Mouse (Mus musculus) olfactory bulb, adult 2 months (tissue): Measurements from ENCODE around the gene Fnip2. TPM values are rescaled to one million over a fixed set of nuclear protein-coding genes. Genes with fewer than 3 reads are reported as not detected.

Experiments
- H3K27ac ChIP-seq: fragments of 200-500 bp; 2 replicates; pipeline ENCODE4 v1.5.1; 2012; ENCODE audit warnings: low read depth, low read length; ENCODE audit not compliant: insufficient read depth
- H3K4me1 ChIP-seq: fragments of 200-500 bp; 2 replicates; pipeline ENCODE4 v1.6.1; 2012; ENCODE audit warnings: low read length; ENCODE audit not compliant: control insufficient read depth, insufficient read depth
- H3K4me3 ChIP-seq: fragments of 200-500 bp; 2 replicates; pipeline ENCODE4 v1.5.1; 2012; ENCODE audit warnings: mild to moderate bottlenecking, low read depth, low read length, moderate library complexity; ENCODE audit not compliant: insufficient read depth
- CTCF ChIP-seq: fragments of 200-500 bp; IDR thresholded peaks from 2 replicates; pipeline ENCODE4 v1.5.1; 2012; ENCODE audit warnings: low read depth, mild to moderate bottlenecking, low read length, moderate library complexity; ENCODE audit not compliant: insufficient read depth
- POLR2A ChIP-seq: fragments of 200-500 bp; IDR thresholded peaks from 2 replicates; pipeline ENCODE4 v1.6.1; 2012; ENCODE audit warnings: mild to moderate bottlenecking, low read depth, low read length, moderate library complexity; ENCODE audit not compliant: insufficient read depth
- WGBS: fragments of 180-500 bp; shearing (Covaris S2); methylation state at CpG from one replicate; pipeline ENCODE4 v1.1.7; 2018; 5-methylcytosine and 5-hydroxymethylcytosine counted together
- polyA plus RNA-seq: library from polyadenylated mRNA; stranded (reverse); fragments of >200 nt; gene quantifications from 2 replicates; pipeline ENCODE4 v1.2.4, GENCODE M21; 2012; ENCODE audit warnings: low replicate concordance; ENCODE audit not compliant: missing spikeins, insufficient read depth, insufficient read length

Fnip2 gene
- polyA plus RNA-seq, 1 experiment: not detected

DNA sequence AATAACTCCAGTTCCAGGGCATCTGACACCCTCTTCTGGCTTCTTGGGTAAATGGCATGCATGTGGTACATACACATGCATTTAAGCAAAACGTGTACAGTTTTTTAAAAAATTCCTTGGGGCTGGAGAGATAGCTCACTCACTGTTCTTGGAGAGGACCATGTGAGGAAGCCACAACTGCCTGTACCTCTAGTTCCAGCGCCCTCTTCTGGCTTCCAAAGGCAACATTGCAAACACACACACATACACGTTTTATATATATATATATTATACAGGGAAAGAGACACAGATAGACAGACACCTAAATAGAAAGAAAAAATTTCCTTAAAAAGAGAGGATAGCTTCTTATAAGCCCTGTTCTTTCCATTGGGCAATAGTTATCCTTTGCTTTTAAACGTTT, 123.7 kb downstream of the Fnip2 start:
- H3K27ac ChIP-seq: no peak overlapping the region
- TF ChIP-seq POLR2A (no peak), CTCF (no peak)
- WGBS: 73% methylated on average over 4 of the region's 4 CpGs
- H3K4me3 ChIP-seq: no peak overlapping the region
- H3K4me1 ChIP-seq: peaks cover 9% of the 10 kb centered on the region

- WGBS: 19% methylated on average over 12 of the region's 12 CpGs
- no peak overlapping the region for H3K27ac ChIP-seq
- no peak overlapping the region for H3K4me3 ChIP-seq
- H3K4me1 ChIP-seq: peaks cover 11% of the 10 kb centered on the region
- TF ChIP-seq POLR2A: no peak
- no peak for TF ChIP-seq CTCF
Measured at GRCm38 (mm10) chr3:79440976-79441491, 126.6 kb downstream of the Fnip2 start.

- WGBS: 99% methylated on average over 3 of the region's 3 CpGs
- no peak for TF ChIP-seq CTCF
- no peak for TF ChIP-seq POLR2A
- Histone ChIP-seq H3K4me3 (no peak overlapping the region), H3K27ac (no peak overlapping the region), H3K4me1 (peaks cover 7% of the 10 kb centered on the region)
Measured at GRCm38 (mm10) chr3:79438276-79438675, 129.3 kb downstream of the Fnip2 start.

DNA sequence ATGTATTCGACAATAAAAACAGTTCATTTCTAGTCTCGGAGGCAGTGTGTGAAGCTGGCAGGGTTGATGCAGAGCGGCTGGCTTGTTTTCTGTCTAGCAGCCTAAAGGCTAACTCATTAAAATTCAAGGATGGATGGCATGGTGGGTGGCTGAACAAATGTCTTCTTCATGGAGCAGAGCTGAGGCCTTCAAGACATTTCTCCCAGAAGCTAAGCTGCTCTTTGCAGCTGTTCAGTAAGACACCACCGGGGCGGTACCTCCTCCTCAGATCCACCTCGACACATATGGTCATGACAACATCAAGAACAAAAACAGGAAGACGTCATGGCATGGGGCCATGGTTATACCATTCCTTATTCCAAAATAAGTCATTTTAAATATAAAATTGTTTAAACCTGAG, 131.4 kb downstream of the Fnip2 start:
- Histone ChIP-seq H3K4me3 (no peak overlapping the region), H3K27ac (no peak overlapping the region), H3K4me1 (peaks cover 6% of the 10 kb centered on the region)
- WGBS: 39% methylated on average over 7 of the region's 7 CpGs
- no peak for TF ChIP-seq POLR2A
- no peak for TF ChIP-seq CTCF

DNA sequence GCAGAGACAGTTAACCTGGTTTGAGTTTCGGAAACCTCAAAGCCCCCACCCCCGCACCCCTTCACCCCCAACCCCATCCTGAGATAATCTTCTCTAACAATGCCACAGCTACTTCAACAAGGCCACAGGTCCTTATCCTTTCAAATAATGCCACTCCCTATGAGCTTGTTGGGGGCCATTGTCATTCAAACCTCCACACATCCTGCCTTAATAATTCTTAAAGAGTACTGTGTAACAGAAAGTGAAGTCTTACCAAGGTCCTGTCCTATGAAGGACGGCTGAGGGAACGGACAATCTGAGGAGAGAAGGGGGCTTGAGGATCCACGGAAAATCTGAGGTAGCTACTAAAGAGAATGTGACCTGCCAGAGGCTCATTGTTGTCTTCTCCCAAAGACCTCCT, 132.6 kb downstream of the Fnip2 start:
- WGBS: 59% methylated on average over 5 of the region's 5 CpGs
- peak overlapping the region; percentile 29; the same call in 1 of the 2 replicates for H3K27ac ChIP-seq

GRCm38 (mm10) chr3:79434436-79434835, 133.2 kb downstream of the Fnip2 start:
- TF ChIP-seq POLR2A (no peak), CTCF (no peak)
- WGBS: 89% methylated on average over 9 of the region's 9 CpGs
- H3K4me1 ChIP-seq: peaks cover 2% of the 10 kb centered on the region; the same call in 1 of the 2 replicates
- no peak overlapping the region for H3K27ac ChIP-seq
- no peak overlapping the region for H3K4me3 ChIP-seq

More for the DNA sequence above, 132.6 kb downstream of the Fnip2 start:
- TF ChIP-seq CTCF: no peak
- TF ChIP-seq POLR2A: no peak
- peaks cover 2% of the 10 kb centered on the region; the same call in 1 of the 2 replicates for H3K4me1 ChIP-seq
- no peak overlapping the region for H3K4me3 ChIP-seq

DNA sequence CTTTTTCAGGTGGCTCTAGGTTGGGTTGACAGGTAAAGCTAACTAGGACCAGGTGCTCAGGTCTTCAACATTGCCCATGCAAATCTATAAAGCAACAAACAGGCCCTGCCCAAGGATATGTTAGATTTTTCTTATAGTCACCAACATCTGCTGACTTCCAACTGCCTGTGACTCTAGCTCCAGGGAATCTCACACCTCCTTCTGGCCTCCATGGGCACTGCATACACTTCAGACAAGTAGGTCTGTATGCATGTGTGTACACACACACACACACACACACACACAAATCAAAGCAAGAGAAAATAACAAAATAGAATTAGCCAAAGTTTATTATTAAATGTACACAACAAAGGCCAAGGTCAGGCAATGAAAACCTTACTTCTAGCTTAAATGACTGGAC, 134.0 kb downstream of the Fnip2 start:
- no peak overlapping the region for H3K4me3 ChIP-seq
- TF ChIP-seq CTCF (no peak), POLR2A (no peak)
- H3K4me1 ChIP-seq: peaks cover 2% of the 10 kb centered on the region; the same call in 1 of the 2 replicates
- no peak overlapping the region for H3K27ac ChIP-seq

GRCm38 (mm10) chr3:79425441-79425840, 142.2 kb downstream of the Fnip2 start:
- Histone ChIP-seq H3K4me3 (no peak overlapping the region), H3K27ac (no peak overlapping the region), H3K4me1 (no peaks in the 10 kb centered on the region)
- TF ChIP-seq CTCF: no peak
- TF ChIP-seq POLR2A: no peak
- 24% methylated on average over 1 of the region's 1 CpGs for WGBS

DNA sequence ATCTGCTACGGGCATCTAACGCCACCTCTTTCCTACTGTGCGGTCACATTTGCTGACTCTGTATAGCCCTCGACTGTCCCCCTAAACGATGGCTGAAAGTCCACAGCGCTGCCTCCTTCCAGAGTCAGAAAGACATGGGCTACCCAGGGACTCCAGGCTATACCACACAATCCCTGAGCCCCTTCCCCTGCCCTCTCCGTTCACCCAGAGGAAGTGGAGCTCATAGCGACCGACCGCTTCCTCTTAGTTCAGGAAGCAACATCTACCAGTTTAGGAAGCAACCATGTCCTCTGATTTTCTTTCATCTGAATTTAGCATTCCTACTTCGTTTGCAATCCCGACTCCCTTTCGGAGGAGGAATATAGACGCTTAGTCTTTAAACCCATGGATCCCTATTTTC, 148.7 kb downstream of the Fnip2 start:
- Histone ChIP-seq H3K4me3 (no peak overlapping the region), H3K4me1 (peaks cover 5% of the 10 kb centered on the region; the same call in 1 of the 2 replicates), H3K27ac (no peak overlapping the region)
- WGBS: 79% methylated on average over 14 of the region's 14 CpGs
- TF ChIP-seq POLR2A (no peak), CTCF (no peak)
